Mouse (Mus musculus) frontal cortex, adult (tissue): ENCODE data around the gene Lhfpl2.

Experiments used
- ATAC-seq: cut with Nextera tagmentation; 2 replicates; pipeline ENCODE4 v1.9.2; 2017; ENCODE audit warnings: mild to moderate bottlenecking, moderate library complexity, mixed read lengths; ENCODE audit not compliant: low TSS enrichment

Gene Lhfpl2

GRCm38 (mm10) chr13:94140446-94140845 is 82.8 kb downstream of the Lhfpl2 start:
- ATAC-seq = no peak; the same call in 1 of the 2 replicates

- no peak for ATAC-seq
Observed at GRCm38 (mm10) chr13:94143063-94143652, 85.6 kb downstream of the Lhfpl2 start.

- no peak for ATAC-seq
Observed at GRCm38 (mm10) chr13:94144451-94144850, 86.9 kb downstream of the Lhfpl2 start.

- ATAC-seq = peak; percentile 95
Observed at GRCm38 (mm10) chr13:94147257-94147656, 89.7 kb downstream of the Lhfpl2 start.

GRCm38 (mm10) chr13:94149006-94149405 is 91.4 kb downstream of the Lhfpl2 start:
- ATAC-seq = no peak

- ATAC-seq = no peak
Observed at GRCm38 (mm10) chr13:94149781-94150180, 92.2 kb downstream of the Lhfpl2 start.

GRCm38 (mm10) chr13:94151308-94151707 is 93.7 kb downstream of the Lhfpl2 start:
- ATAC-seq = no peak

GRCm38 (mm10) chr13:94152836-94153235 is 95.2 kb downstream of the Lhfpl2 start:
- ATAC-seq = no peak

GRCm38 (mm10) chr13:94153658-94154057 is 96.1 kb downstream of the Lhfpl2 start:
- no peak for ATAC-seq

GRCm38 (mm10) chr13:94154512-94155296 is 97.1 kb downstream of the Lhfpl2 start:
- no peak for ATAC-seq

GRCm38 (mm10) chr13:94155657-94156429 is 98.2 kb downstream of the Lhfpl2 start:
- no peak for ATAC-seq

- ATAC-seq = no peak
Observed at GRCm38 (mm10) chr13:94158864-94159477, 101.4 kb downstream of the Lhfpl2 start.

GRCm38 (mm10) chr13:94159478-94160220 is 102.1 kb downstream of the Lhfpl2 start:
- ATAC-seq = no peak

- no peak for ATAC-seq
Observed at GRCm38 (mm10) chr13:94164501-94164900, 106.9 kb downstream of the Lhfpl2 start.

- ATAC-seq = no peak
Observed at GRCm38 (mm10) chr13:94168319-94168718, 110.7 kb downstream of the Lhfpl2 start.

- ATAC-seq = peak; percentile 7; the same call in 1 of the 2 replicates
Observed at GRCm38 (mm10) chr13:94169325-94169916, 111.8 kb downstream of the Lhfpl2 start.

GRCm38 (mm10) chr13:94171612-94172011 is 114.0 kb downstream of the Lhfpl2 start:
- no peak for ATAC-seq

GRCm38 (mm10) chr13:94172533-94173310 is 115.1 kb downstream of the Lhfpl2 start:
- ATAC-seq = peak; percentile 64

GRCm38 (mm10) chr13:94173633-94174576 is 116.3 kb downstream of the Lhfpl2 start:
- 0 out of 2 replicates have a peak, but pooled peaks have one; percentile 13 for ATAC-seq
